Mouse (Mus musculus) MEL (cell line): ENCODE data around the gene Zfp963.

Experiments
- CHD1 ChIP-seq: IDR thresholded peaks from 2 replicates; pipeline ENCODE4 v1.6.1; 2012; ENCODE audit warnings: low read depth, mild to moderate bottlenecking, inconsistent platforms, low read length, improper control_type of control experiment
- CTCF ChIP-seq, 3 experiments: IDR thresholded peaks in 2 of 3; conservative IDR thresholded peaks in 1 of 3; 2 replicates each; pipeline ENCODE4 v1.5.1; 2011 to 2012; ENCODE audit warnings: low read length in 3 of 3, low read depth in 2 of 3, mild to moderate bottlenecking in 2 of 3, improper control_type of control experiment in 1 of 3, inconsistent platforms in 1 of 3, mixed read lengths in 1 of 3, moderate library complexity in 1 of 3; ENCODE audit not compliant: control insufficient read depth in 1 of 3, insufficient read depth in 1 of 3, poor library complexity in 1 of 3, severe bottlenecking in 1 of 3
- EP300 ChIP-seq, 2 experiments: IDR thresholded peaks; 2 replicates each; pipeline ENCODE4 v1.6.1; 2011; ENCODE audit warnings: improper control_type of control experiment in 2 of 2, low read length in 2 of 2, low read depth in 1 of 2, mild to moderate bottlenecking in 1 of 2
- ETS1 ChIP-seq: IDR thresholded peaks from 2 replicates; pipeline ENCODE4 v1.6.1; 2012; ENCODE audit warnings: low read depth, mild to moderate bottlenecking, inconsistent platforms, low read length, improper control_type of control experiment, moderate library complexity
- HCFC1 ChIP-seq: IDR thresholded peaks from 2 replicates; pipeline ENCODE4 v1.6.1; 2012; ENCODE audit warnings: low read depth, mild to moderate bottlenecking, inconsistent platforms, low read length, improper control_type of control experiment, moderate library complexity
- MXI1 ChIP-seq: IDR thresholded peaks from 2 replicates; pipeline ENCODE4 v1.6.1; 2011; ENCODE audit warnings: mild to moderate bottlenecking, low read depth, low read length, improper control_type of control experiment
- NRF1 ChIP-seq: IDR thresholded peaks from 2 replicates; pipeline ENCODE4 v1.6.1; 2014; ENCODE audit warnings: low read depth, mild to moderate bottlenecking, inconsistent platforms, low read length, improper control_type of control experiment, moderate library complexity; ENCODE audit not compliant: poor library complexity, insufficient read depth, severe bottlenecking
- POLR2A ChIP-seq, 2 experiments: IDR thresholded peaks; 2 replicates each; pipeline ENCODE4 v1.6.1; 2011 to 2012; ENCODE audit warnings: low read length in 2 of 2, mild to moderate bottlenecking in 2 of 2, control low read depth in 1 of 2, improper control_type of control experiment in 1 of 2, low read depth in 1 of 2, moderate library complexity in 1 of 2; ENCODE audit not compliant: control insufficient read depth in 1 of 2, insufficient read depth in 1 of 2, poor library complexity in 1 of 2
- POLR2AphosphoS2 ChIP-seq: IDR thresholded peaks from 2 replicates; pipeline ENCODE4 v1.6.1; 2011; ENCODE audit warnings: low read length, improper control_type of control experiment
- SIN3A ChIP-seq: IDR thresholded peaks from 2 replicates; pipeline ENCODE4 v1.6.1; 2012; ENCODE audit warnings: low read length, improper control_type of control experiment, inconsistent platforms
- TCF12 ChIP-seq: IDR thresholded peaks from 2 replicates; pipeline ENCODE4 v1.6.1; 2014; ENCODE audit warnings: low read depth, mild to moderate bottlenecking, inconsistent platforms, low read length, improper control_type of control experiment, moderate library complexity
- ZC3H11A ChIP-seq: IDR thresholded peaks from 2 replicates; pipeline ENCODE4 v1.6.1; 2012; ENCODE audit warnings: low read depth, mild to moderate bottlenecking, inconsistent platforms, low read length, improper control_type of control experiment
- ZMIZ1 ChIP-seq: IDR thresholded peaks from 2 replicates; pipeline ENCODE4 v1.6.1; 2012; ENCODE audit warnings: low read depth, mild to moderate bottlenecking, inconsistent platforms, low read length, improper control_type of control experiment, moderate library complexity

DNA sequence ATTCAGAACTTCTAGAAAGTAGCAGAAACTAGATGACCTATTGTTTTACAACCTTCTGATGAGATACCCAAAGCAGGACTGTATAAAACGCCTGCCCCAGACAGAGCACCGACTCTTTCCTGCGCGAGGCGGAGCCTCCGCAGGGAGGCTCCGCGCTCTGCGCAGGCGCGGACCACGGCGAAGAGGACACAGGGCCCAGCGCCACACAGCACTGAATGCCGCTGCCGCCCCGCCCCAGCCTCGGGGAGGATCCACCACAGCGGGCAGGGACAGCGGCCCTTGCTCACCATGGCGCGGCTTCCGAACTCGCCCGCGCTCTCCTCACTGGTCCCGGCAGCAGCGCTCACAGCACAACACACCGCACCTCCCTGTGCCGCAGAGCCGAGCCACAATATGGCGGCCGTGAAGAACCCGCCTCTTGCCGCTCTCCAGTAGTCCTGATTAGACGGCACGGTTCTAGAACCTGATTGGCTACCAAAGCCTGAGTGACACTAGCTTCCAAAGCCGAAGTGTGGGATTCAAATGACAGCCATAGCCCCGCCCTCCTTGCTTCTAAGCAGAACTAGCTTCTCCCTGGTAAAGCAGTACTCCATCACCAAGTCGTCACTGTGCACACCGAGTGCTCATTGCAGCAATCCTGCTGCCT, 24.9 kb upstream of the Zfp963 start, which contains the start of gene Gm20422:
- TF ChIP-seq EP300 (IDR thresholded peaks at IDR 0.05; ENCODE audit: low read depth in 1 of 2, low read length in 2 of 2) (peak in 1 of 2 experiments; percentile 21; a peak in 1 of 4 replicates), POLR2A (IDR thresholded peaks at IDR 0.05; ENCODE audit: control insufficient read depth in 1 of 2, insufficient read depth in 1 of 2, low read depth in 1 of 2, low read length in 2 of 2, poor library complexity in 1 of 2) (peak; percentile 98 to 99), HCFC1 (peak; percentile 81), CTCF (IDR thresholded peaks at IDR 0.05 in 2 of 3, conservative IDR thresholded peaks at IDR 0.05 in 1 of 3; ENCODE audit: control insufficient read depth in 1 of 3, insufficient read depth in 1 of 3, low read depth in 2 of 3, low read length in 3 of 3, poor library complexity in 1 of 3, severe bottlenecking in 1 of 3) (no peak), NRF1 (peak; percentile 88), ETS1 (no peak), CHD1 (peak; percentile 65; the same call in 1 of the 2 replicates), MXI1 (peak; percentile 71; the same call in 1 of the 2 replicates), TCF12 (peak; percentile 7; the same call in 1 of the 2 replicates), SIN3A (peak; percentile 73), ZC3H11A (no peak), ZMIZ1 (peak; percentile 92), POLR2AphosphoS2 (peak; percentile 97)
